Mouse (Mus musculus): Measurements from ENCODE around the gene Hikeshi. TPM values are rescaled to one million over a fixed set of nuclear protein-coding genes. Genes with fewer than 3 reads are reported as not detected.

Gene Hikeshi
- polyA plus RNA-seq, 1 experiment from 2014 or later = 135 TPM

DNA sequence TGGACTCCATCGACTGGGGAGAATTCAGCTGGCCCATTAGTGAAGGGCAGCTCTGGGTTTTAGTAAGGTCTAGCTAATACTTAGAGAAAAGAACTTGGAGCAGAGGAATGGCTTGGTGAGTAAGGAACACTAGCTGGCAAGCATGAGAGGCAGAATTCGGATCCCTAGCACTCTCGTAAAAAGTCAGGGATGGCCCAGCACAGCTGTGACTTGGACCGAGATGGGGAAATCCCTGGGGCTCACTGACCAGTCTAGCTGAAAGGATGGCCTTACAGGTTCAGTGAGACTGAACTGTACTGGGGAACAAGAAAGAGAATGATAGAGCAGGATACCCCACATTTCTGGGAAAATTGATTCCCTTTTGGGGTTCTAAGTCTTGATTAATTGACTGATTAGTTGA is 31.3 kb downstream of the Hikeshi start:
- Histone ChIP-seq H3K27me3 (replicated peaks) (no peaks in the 10 kb centered on the region), H3K4me3 (replicated peaks) (no peak overlapping the region), H3K36me3 (no peaks in the 10 kb centered on the region), H3K4me2 (no peak overlapping the region), H3K9ac (replicated peaks) (no peak overlapping the region), H3K9me3 (replicated peaks) (no peaks in the 10 kb centered on the region), H3K4me1 (no peaks in the 10 kb centered on the region), H3K27ac (replicated peaks) (no peak overlapping the region)
- WGBS = 82% methylated on average over 4 of the region's 4 CpGs
- ATAC-seq (ENCODE audit: low FRiP score) = no peak

DNA sequence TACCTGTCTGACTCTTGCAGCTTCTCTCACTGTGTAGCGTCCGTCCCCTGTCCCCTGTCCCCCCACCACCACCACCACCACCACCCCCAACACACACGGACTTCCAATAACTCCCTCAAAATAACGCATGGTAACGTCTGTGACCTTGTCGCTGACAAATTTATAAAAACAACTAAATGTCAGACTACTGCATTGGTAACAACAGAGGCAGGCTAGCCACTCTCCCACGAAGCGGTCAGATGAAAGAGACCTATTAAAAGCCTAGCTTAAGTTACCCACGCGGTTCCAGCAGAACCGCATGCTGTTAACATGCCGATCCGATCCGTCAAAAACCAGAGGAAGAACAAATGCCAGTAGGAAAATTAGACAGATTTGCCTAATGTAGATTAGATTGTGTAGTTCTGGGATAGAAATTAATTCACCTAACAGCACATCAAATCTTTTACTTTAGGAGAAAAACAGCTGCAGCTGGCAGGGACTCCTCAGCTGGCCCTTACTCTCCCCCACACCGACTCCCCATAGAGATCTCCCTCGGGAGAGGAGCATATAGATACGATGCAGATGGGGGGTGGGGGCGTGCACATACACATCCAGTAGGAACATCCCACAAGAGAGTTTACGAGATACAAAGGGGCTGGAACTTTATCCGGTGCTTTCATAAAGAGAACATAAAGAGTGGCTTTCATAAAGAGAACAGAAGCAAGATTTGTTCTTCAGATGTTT is 31.9 kb downstream of the Hikeshi start:
- Histone ChIP-seq H3K27ac (replicated peaks) (no peak overlapping the region), H3K4me1 (no peaks in the 10 kb centered on the region), H3K4me3 (replicated peaks) (no peak overlapping the region), H3K9ac (replicated peaks) (no peak overlapping the region), H3K9me3 (replicated peaks) (no peaks in the 10 kb centered on the region), H3K4me2 (no peak overlapping the region), H3K27me3 (replicated peaks) (no peaks in the 10 kb centered on the region), H3K36me3 (no peaks in the 10 kb centered on the region)
- no peak for ATAC-seq (ENCODE audit: low FRiP score)
- WGBS = 78% methylated on average over 20 of the region's 20 CpGs

DNA sequence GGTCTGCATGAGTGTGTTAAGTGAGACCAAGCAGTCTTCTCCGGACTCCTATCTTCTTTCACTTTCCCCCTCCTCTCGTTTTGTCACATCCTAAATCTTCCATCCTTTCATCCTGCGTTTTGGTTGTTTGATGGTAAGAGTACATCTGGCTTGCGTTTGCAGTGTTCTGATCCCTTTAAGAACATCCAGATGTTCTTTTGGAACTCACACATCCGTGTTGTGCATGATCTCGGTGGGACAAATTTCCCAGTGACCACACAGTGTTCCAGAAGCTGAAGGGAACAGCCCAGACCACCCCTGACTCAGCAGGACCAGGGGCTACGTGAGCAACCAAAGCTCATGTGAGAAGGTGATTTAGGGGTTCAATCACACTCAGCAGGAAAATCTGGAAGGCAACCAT is 32.6 kb downstream of the Hikeshi start:
- Histone ChIP-seq H3K4me2 (no peak overlapping the region), H3K9me3 (replicated peaks) (no peaks in the 10 kb centered on the region), H3K27ac (replicated peaks) (no peak overlapping the region), H3K9ac (replicated peaks) (no peak overlapping the region), H3K27me3 (replicated peaks) (no peaks in the 10 kb centered on the region), H3K36me3 (no peaks in the 10 kb centered on the region), H3K4me3 (replicated peaks) (no peak overlapping the region), H3K4me1 (0 out of 2 replicates have a peak, but pooled peaks cover under 1% of the 10 kb centered on the region)
- ATAC-seq (ENCODE audit: low FRiP score) = no peak
- 75% methylated on average over 7 of the region's 7 CpGs for WGBS

DNA sequence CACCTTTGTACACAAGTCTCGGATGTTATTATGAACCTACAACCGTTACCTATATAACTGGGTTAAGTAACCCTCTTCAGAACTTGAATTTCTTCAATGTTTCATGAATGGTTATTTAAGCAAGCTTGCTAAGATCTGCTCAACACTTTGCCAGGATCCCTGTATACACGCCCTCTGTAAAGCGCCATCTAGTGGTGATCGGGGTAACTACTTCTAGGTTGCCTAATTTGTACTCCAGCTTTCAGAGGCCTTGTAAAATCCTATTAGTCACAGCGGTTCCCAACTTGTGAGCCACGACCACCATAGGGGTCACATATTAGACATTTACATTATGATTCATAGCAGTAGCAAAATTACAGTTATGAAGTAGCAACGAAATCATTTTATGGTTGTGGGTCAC is 33.1 kb downstream of the Hikeshi start:
- ATAC-seq (ENCODE audit: low FRiP score) = no peak; the same call in 1 of the 2 replicates
- 19% methylated on average over 8 of the region's 8 CpGs for WGBS
- H3K4me2 ChIP-seq = no peak overlapping the region
- H3K4me3 ChIP-seq (replicated peaks) = no peak overlapping the region
- no peaks in the 10 kb centered on the region for H3K27me3 ChIP-seq (replicated peaks)
- no peaks in the 10 kb centered on the region for H3K9me3 ChIP-seq (replicated peaks)
- no peaks in the 10 kb centered on the region for H3K36me3 ChIP-seq
- no peak overlapping the region for H3K27ac ChIP-seq (replicated peaks)
- 0 out of 2 replicates have a peak, but pooled peaks cover 3% of the 10 kb centered on the region for H3K4me1 ChIP-seq
- H3K9ac ChIP-seq (replicated peaks) = no peak overlapping the region

- ATAC-seq (ENCODE audit: low FRiP score) = no peak; the same call in 1 of the 2 replicates
- no peaks in the 10 kb centered on the region for H3K9me3 ChIP-seq (replicated peaks)
- no peaks in the 10 kb centered on the region for H3K27me3 ChIP-seq (replicated peaks)
- no peak within 1 kb of the TSS for H3K27ac ChIP-seq (replicated peaks)
- H3K9ac ChIP-seq (replicated peaks) = no peak within 1 kb of the TSS
- H3K36me3 ChIP-seq = no peaks in the 10 kb centered on the region
- no peak within 1 kb of the TSS for H3K4me3 ChIP-seq (replicated peaks)
- H3K4me1 ChIP-seq = 0 out of 2 replicates have a peak, but pooled peaks cover 3% of the 10 kb centered on the region
- WGBS = 44% methylated on average over 22 of the region's 22 CpGs
- peak within 1 kb of the TSS; percentile 26 for H3K4me2 ChIP-seq
Measured at GRCm38 (mm10) chr7:89903442-89904343, 37.3 kb downstream of the Hikeshi start, which contains the start of gene Ccdc81. Ccdc81 (minus strand) TSS chr7:89903629.

GRCm38 (mm10) chr7:89903007-89903406 is 38.0 kb downstream of the Hikeshi start:
- 83% methylated on average over 8 of the region's 8 CpGs for WGBS

DNA sequence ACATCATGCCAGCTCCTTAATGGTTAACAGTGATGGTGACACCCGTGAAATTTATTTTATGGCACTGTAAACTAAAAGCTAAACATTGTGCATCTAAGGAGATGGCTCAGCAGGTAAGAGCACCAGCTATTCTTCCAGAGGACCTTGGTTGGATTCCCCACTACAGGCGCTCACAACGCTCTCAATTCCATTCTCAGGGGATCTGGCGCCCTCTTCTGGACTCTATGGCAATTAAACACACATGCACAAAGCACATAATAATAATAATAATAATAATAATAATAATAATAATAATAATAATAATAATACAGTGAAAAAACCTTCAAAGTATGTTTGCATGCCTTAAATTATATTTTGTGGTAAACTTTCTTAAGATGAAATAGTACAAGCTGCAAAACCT is 49.1 kb downstream of the Hikeshi start:
- Histone ChIP-seq H3K9ac (replicated peaks) (no peak overlapping the region), H3K27ac (replicated peaks) (no peak overlapping the region), H3K4me2 (no peak overlapping the region), H3K4me3 (replicated peaks) (no peak overlapping the region), H3K9me3 (replicated peaks) (no peaks in the 10 kb centered on the region), H3K36me3 (no peaks in the 10 kb centered on the region), H3K27me3 (replicated peaks) (no peaks in the 10 kb centered on the region), H3K4me1 (no peaks in the 10 kb centered on the region)
- WGBS = 23% methylated on average over 4 of the region's 4 CpGs
- ATAC-seq (ENCODE audit: low FRiP score) = no peak

More at GRCm38 (mm10) chr7:89903007-89903406, 38.0 kb downstream of the Hikeshi start:
- no peak overlapping the region for H3K9ac ChIP-seq (replicated peaks)
- H3K4me1 ChIP-seq = 0 out of 2 replicates have a peak, but pooled peaks cover 3% of the 10 kb centered on the region
- H3K36me3 ChIP-seq = no peaks in the 10 kb centered on the region
- no peak overlapping the region for H3K4me3 ChIP-seq (replicated peaks)
- no peaks in the 10 kb centered on the region for H3K9me3 ChIP-seq (replicated peaks)
- H3K4me2 ChIP-seq = no peak overlapping the region
- H3K27me3 ChIP-seq (replicated peaks) = no peaks in the 10 kb centered on the region
- no peak overlapping the region for H3K27ac ChIP-seq (replicated peaks)
- ATAC-seq (ENCODE audit: low FRiP score) = no peak

DNA sequence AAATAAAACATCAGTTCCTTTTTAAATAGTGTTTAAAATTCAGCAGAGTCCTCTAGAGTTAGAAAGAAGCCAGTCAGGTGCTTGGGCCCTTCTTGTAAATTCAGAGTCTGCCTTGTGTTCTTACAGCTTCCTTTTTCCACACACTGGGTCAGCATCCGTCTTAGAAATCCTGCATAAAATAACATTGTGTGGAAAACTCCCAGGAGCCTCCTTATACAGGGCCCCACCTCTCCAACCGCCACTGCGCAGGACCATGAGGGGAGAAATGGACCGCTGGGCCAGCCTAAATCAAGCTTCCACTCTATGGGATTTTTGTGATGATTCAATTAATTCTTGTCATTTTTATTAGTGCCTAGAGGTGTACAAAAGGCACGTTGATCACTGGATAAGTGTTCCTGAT is 49.6 kb downstream of the Hikeshi start:
- Histone ChIP-seq H3K4me2 (no peak overlapping the region), H3K4me1 (no peaks in the 10 kb centered on the region), H3K36me3 (no peaks in the 10 kb centered on the region), H3K9me3 (replicated peaks) (no peaks in the 10 kb centered on the region), H3K27me3 (replicated peaks) (no peaks in the 10 kb centered on the region), H3K4me3 (replicated peaks) (no peak overlapping the region), H3K9ac (replicated peaks) (no peak overlapping the region), H3K27ac (replicated peaks) (no peak overlapping the region)
- WGBS = 44% methylated on average over 5 of the region's 5 CpGs
- no peak for ATAC-seq (ENCODE audit: low FRiP score)

- Histone ChIP-seq H3K9me3 (replicated peaks) (no peaks in the 10 kb centered on the region), H3K4me2 (no peak overlapping the region), H3K4me1 (no peaks in the 10 kb centered on the region), H3K36me3 (no peaks in the 10 kb centered on the region), H3K27me3 (replicated peaks) (no peaks in the 10 kb centered on the region), H3K9ac (replicated peaks) (no peak overlapping the region), H3K4me3 (replicated peaks) (no peak overlapping the region), H3K27ac (replicated peaks) (no peak overlapping the region)
- no peak for ATAC-seq (ENCODE audit: low FRiP score)
- 75% methylated on average over 3 of the region's 3 CpGs for WGBS
Measured at GRCm38 (mm10) chr7:89884551-89884950, 56.5 kb downstream of the Hikeshi start.

- no peak overlapping the region for H3K4me3 ChIP-seq (replicated peaks)
- H3K9ac ChIP-seq (replicated peaks) = no peak overlapping the region
- no peaks in the 10 kb centered on the region for H3K27me3 ChIP-seq (replicated peaks)
Measured at GRCm38 (mm10) chr7:89879686-89880085, 61.3 kb downstream of the Hikeshi start.

More at GRCm38 (mm10) chr7:89879686-89880085, 61.3 kb downstream of the Hikeshi start:
- Histone ChIP-seq H3K4me1 (no peaks in the 10 kb centered on the region), H3K9me3 (replicated peaks) (no peaks in the 10 kb centered on the region), H3K36me3 (no peaks in the 10 kb centered on the region), H3K27ac (replicated peaks) (no peak overlapping the region), H3K4me2 (no peak overlapping the region)
- 54% methylated on average over 1 of the region's 1 CpGs for WGBS
- no peak for ATAC-seq (ENCODE audit: low FRiP score)

Measured in neural tube, embryonic 15.5 days (tissue).